Mouse (Mus musculus): Measurements from ENCODE around the gene 2010111I01Rik.
A peak's percentile ranks its signal among the peaks of the same experiment; 100 is the strongest.
"Not testable (repeated sequence)": the region's sequence is repeated elsewhere in the genome, so short reads cannot be mapped to it uniquely, and the experiment has no call there.

2010111I01Rik gene

GRCm38 (mm10) chr13:62956776-62957175 is 7.9 kb upstream of the 2010111I01Rik start:
- DNase-seq, result no peak

- DNase-seq, result no peak
Measured at GRCm38 (mm10) chr13:62963358-62963757, 1.3 kb upstream of the 2010111I01Rik start.

- no peak for DNase-seq
Measured at GRCm38 (mm10) chr13:62968223-62968622, 3.5 kb downstream of the 2010111I01Rik start.

- DNase-seq, result no peak
Measured at GRCm38 (mm10) chr13:62970515-62971269, 6.0 kb downstream of the 2010111I01Rik start.

- no peak for DNase-seq
Measured at GRCm38 (mm10) chr13:62972403-62972802, 7.7 kb downstream of the 2010111I01Rik start.

- no peak for DNase-seq
Measured at GRCm38 (mm10) chr13:62973111-62973510, 8.4 kb downstream of the 2010111I01Rik start.

- peak; percentile 37 to 54 for DNase-seq
Measured at GRCm38 (mm10) chr13:62978104-62978503, 13.4 kb downstream of the 2010111I01Rik start.

- no peak for DNase-seq
Measured at GRCm38 (mm10) chr13:62978784-62979183, 14.1 kb downstream of the 2010111I01Rik start.

GRCm38 (mm10) chr13:62979215-62979614 is 14.5 kb downstream of the 2010111I01Rik start:
- no peak for DNase-seq

- DNase-seq, result no peak
Measured at GRCm38 (mm10) chr13:62980131-62980530, 15.4 kb downstream of the 2010111I01Rik start.

- DNase-seq, result no peak
Measured at GRCm38 (mm10) chr13:62984485-62984884, 19.8 kb downstream of the 2010111I01Rik start.

GRCm38 (mm10) chr13:62989891-62990490 is 25.3 kb downstream of the 2010111I01Rik start:
- DNase-seq, result no peak

GRCm38 (mm10) chr13:62993543-62994477 is 29.1 kb downstream of the 2010111I01Rik start:
- DNase-seq, result no peak

GRCm38 (mm10) chr13:62996767-62997166 is 32.1 kb downstream of the 2010111I01Rik start:
- DNase-seq, result no peak

- not testable (repeated sequence) for DNase-seq
Measured at GRCm38 (mm10) chr13:63007491-63007890, 42.8 kb downstream of the 2010111I01Rik start.

- no peak for DNase-seq
Measured at GRCm38 (mm10) chr13:63010345-63011090, 45.8 kb downstream of the 2010111I01Rik start.

GRCm38 (mm10) chr13:63014353-63014752 is 49.7 kb downstream of the 2010111I01Rik start:
- DNase-seq, result no peak

- no peak for DNase-seq
Measured at GRCm38 (mm10) chr13:63015362-63015761, 50.7 kb downstream of the 2010111I01Rik start.

- DNase-seq, result no peak
Measured at GRCm38 (mm10) chr13:63016056-63016455, 51.4 kb downstream of the 2010111I01Rik start.

GRCm38 (mm10) chr13:63023243-63024217 is 58.8 kb downstream of the 2010111I01Rik start:
- DNase-seq, result peak in 1 of 2 experiments; percentile 34

- no peak for DNase-seq
Measured at GRCm38 (mm10) chr13:63030023-63030422, 65.3 kb downstream of the 2010111I01Rik start.
